Mouse (Mus musculus) embryonic facial prominence, embryonic 11.5 days (tissue): ENCODE data around the gene Prr13. TPM values are rescaled to one million over a fixed set of nuclear protein-coding genes. Genes with fewer than 3 reads are reported as not detected.

Experiments used
- ATAC-seq: fragments of 200-750 bp; cut with Nextera tagmentation; replicated peaks from 2 replicates; pipeline ENCODE4 v1.8.0; 2017; ENCODE audit warnings: low read depth; ENCODE audit not compliant: insufficient number of reproducible peaks, low FRiP score, low TSS enrichment
- DNase-seq: peaks from one replicate; pipeline ENCODE4 v3.0.0-alpha.2; 2015; ENCODE audit warnings: low spot score
- H3K27ac ChIP-seq: fragments of 300-500 bp; sonication (generic); replicated peaks from 2 replicates; pipeline ENCODE4 v1.5.1; 2014; ENCODE audit warnings: mild to moderate bottlenecking, low read depth, low read length, control low read depth
- H3K27me3 ChIP-seq: fragments of 300-500 bp; sonication (generic); 2 replicates; pipeline ENCODE4 v1.6.1; 2014; ENCODE audit warnings: mild to moderate bottlenecking, low read length, moderate library complexity, mixed read lengths; ENCODE audit not compliant: control insufficient read depth, insufficient read depth
- H3K36me3 ChIP-seq: fragments of 300-500 bp; sonication (generic); replicated peaks from 2 replicates; pipeline ENCODE4 v1.6.1; 2014; ENCODE audit warnings: low read depth, mild to moderate bottlenecking, low read length, moderate library complexity, mixed read lengths; ENCODE audit not compliant: control insufficient read depth, insufficient read depth
- H3K4me1 ChIP-seq: fragments of 300-500 bp; sonication (generic); 2 replicates; pipeline ENCODE4 v1.6.1; 2014; ENCODE audit warnings: low read length, mixed read lengths; ENCODE audit not compliant: control insufficient read depth, insufficient read depth
- H3K4me2 ChIP-seq: fragments of 300-500 bp; sonication (generic); 2 replicates; pipeline ENCODE4 v1.6.1; 2014; ENCODE audit warnings: low read depth, mild to moderate bottlenecking, control low read depth, low read length, moderate library complexity
- H3K4me3 ChIP-seq: fragments of 300-500 bp; sonication (generic); 2 replicates; pipeline ENCODE4 v1.5.1; 2014; ENCODE audit warnings: low read depth, low read length, control low read depth
- H3K9ac ChIP-seq: fragments of 300-500 bp; sonication (generic); replicated peaks from 2 replicates; pipeline ENCODE4 v1.6.1; 2014; ENCODE audit warnings: mild to moderate bottlenecking, control low read depth, low read length
- H3K9me3 ChIP-seq: fragments of 300-500 bp; sonication (generic); replicated peaks from 2 replicates; pipeline ENCODE4 v1.6.1; 2016; ENCODE audit warnings: mild to moderate bottlenecking, low read length, inconsistent platforms, mixed read lengths; ENCODE audit not compliant: control insufficient read depth
- WGBS: fragments of 180-500 bp; shearing (Covaris S2); extraction: QIAGEN DNeasy Blood & Tissue Kit; methylation state at CpG from one replicate; pipeline ENCODE4 v1.1.7; 2014; 5-methylcytosine and 5-hydroxymethylcytosine counted together
- polyA plus RNA-seq: library from polyadenylated mRNA; unstranded; fragments of >200 nt; fragmentation: Nextera tagmentation; extraction: Ambion mirVana; gene quantifications from 2 replicates; pipeline ENCODE4 v1.2.1, GENCODE M21; 2014

The Prr13 gene
- polyA plus RNA-seq, 1 experiment from 2014 or later: 75.0 TPM

- ATAC-seq: no peak
- Histone ChIP-seq H3K4me1 (no peaks in the 10 kb centered on the region), H3K9me3 (no peaks in the 10 kb centered on the region), H3K4me2 (no peak overlapping the region), H3K9ac (no peak overlapping the region), H3K4me3 (no peak overlapping the region), H3K36me3 (no peaks in the 10 kb centered on the region; the same call in 1 of the 2 replicates), H3K27me3 (no peaks in the 10 kb centered on the region), H3K27ac (no peak overlapping the region)
- no peak for DNase-seq
- 91% methylated on average over 2 of the region's 2 CpGs for WGBS
These were observed 15.7 kb downstream of the Prr13 start for GRCm38 (mm10) chr15:102474520-102474919.

- ATAC-seq: no peak
- H3K9ac ChIP-seq: no peak overlapping the region
- peaks cover 16% of the 10 kb centered on the region for H3K36me3 ChIP-seq
- H3K4me1 ChIP-seq: no peaks in the 10 kb centered on the region
- no peak overlapping the region for H3K27ac ChIP-seq
- no peaks in the 10 kb centered on the region for H3K27me3 ChIP-seq
- no peak for DNase-seq
- H3K4me3 ChIP-seq: no peak overlapping the region
- no peak overlapping the region for H3K4me2 ChIP-seq
- WGBS: 87% methylated on average over 3 of the region's 3 CpGs
- H3K9me3 ChIP-seq: no peaks in the 10 kb centered on the region
These were observed 24.3 kb downstream of the Prr13 start for GRCm38 (mm10) chr15:102483136-102483535.

- H3K9ac ChIP-seq: no peak overlapping the region
- H3K4me2 ChIP-seq: no peak overlapping the region
- no peak overlapping the region for H3K4me3 ChIP-seq
- no peaks in the 10 kb centered on the region for H3K27me3 ChIP-seq
- no peaks in the 10 kb centered on the region for H3K4me1 ChIP-seq
- H3K9me3 ChIP-seq: no peaks in the 10 kb centered on the region
- 86% methylated on average over 12 of the region's 12 CpGs for WGBS
- DNase-seq: no peak
- no peak overlapping the region for H3K27ac ChIP-seq
- H3K36me3 ChIP-seq: peaks cover 29% of the 10 kb centered on the region
- ATAC-seq: no peak
These were observed 27.0 kb downstream of the Prr13 start for GRCm38 (mm10) chr15:102485853-102486252.

GRCm38 (mm10) chr15:102487664-102488063 is 28.8 kb downstream of the Prr13 start:
- Histone ChIP-seq H3K9ac (no peak overlapping the region), H3K27ac (no peak overlapping the region), H3K4me2 (no peak overlapping the region), H3K4me3 (no peak overlapping the region), H3K36me3 (peaks cover 29% of the 10 kb centered on the region), H3K27me3 (no peaks in the 10 kb centered on the region), H3K9me3 (no peaks in the 10 kb centered on the region), H3K4me1 (no peaks in the 10 kb centered on the region)
- 80% methylated on average over 1 of the region's 1 CpGs for WGBS
- no peak for DNase-seq
- no peak for ATAC-seq

- no peak overlapping the region for H3K4me3 ChIP-seq
- no peaks in the 10 kb centered on the region for H3K9me3 ChIP-seq
- 94% methylated on average over 3 of the region's 3 CpGs for WGBS
- ATAC-seq (no peak), DNase-seq (no peak)
- H3K9ac ChIP-seq: no peak overlapping the region
- peaks cover 28% of the 10 kb centered on the region for H3K36me3 ChIP-seq
- no peak overlapping the region for H3K4me2 ChIP-seq
- H3K27me3 ChIP-seq: no peaks in the 10 kb centered on the region
- H3K27ac ChIP-seq: no peak overlapping the region
- H3K4me1 ChIP-seq: no peaks in the 10 kb centered on the region
These were observed 39.5 kb downstream of the Prr13 start for GRCm38 (mm10) chr15:102498322-102498721.

- Histone ChIP-seq H3K4me3 (no peak overlapping the region), H3K27me3 (no peaks in the 10 kb centered on the region), H3K27ac (no peak overlapping the region), H3K9me3 (no peaks in the 10 kb centered on the region), H3K4me1 (no peaks in the 10 kb centered on the region), H3K9ac (no peak overlapping the region), H3K4me2 (no peak overlapping the region), H3K36me3 (peaks cover 27% of the 10 kb centered on the region)
- 86% methylated on average over 3 of the region's 3 CpGs for WGBS
- DNase-seq (no peak), ATAC-seq (no peak)
These were observed 40.5 kb downstream of the Prr13 start for GRCm38 (mm10) chr15:102499370-102499769.

- 94% methylated on average over 6 of the region's 6 CpGs for WGBS
- H3K4me2 ChIP-seq: no peak overlapping the region
- DNase-seq (no peak), ATAC-seq (no peak)
- H3K27ac ChIP-seq: no peak overlapping the region
- H3K4me1 ChIP-seq: no peaks in the 10 kb centered on the region
- no peaks in the 10 kb centered on the region for H3K27me3 ChIP-seq
- no peak overlapping the region for H3K9ac ChIP-seq
- H3K9me3 ChIP-seq: no peaks in the 10 kb centered on the region
- peaks cover 24% of the 10 kb centered on the region for H3K36me3 ChIP-seq
- H3K4me3 ChIP-seq: no peak overlapping the region
These were observed 41.0 kb downstream of the Prr13 start for GRCm38 (mm10) chr15:102499851-102500250.

GRCm38 (mm10) chr15:102500479-102500878 is 41.7 kb downstream of the Prr13 start:
- ATAC-seq (no peak), DNase-seq (no peak)
- Histone ChIP-seq H3K36me3 (peaks cover 24% of the 10 kb centered on the region), H3K27me3 (no peaks in the 10 kb centered on the region), H3K4me1 (no peaks in the 10 kb centered on the region), H3K9ac (no peak overlapping the region), H3K27ac (no peak overlapping the region), H3K9me3 (no peaks in the 10 kb centered on the region), H3K4me3 (no peak overlapping the region), H3K4me2 (no peak overlapping the region)
- WGBS: 88% methylated on average over 5 of the region's 5 CpGs
